Mouse (Mus musculus) heart, embryonic 12.5 days (tissue): ENCODE measurements around the gene Txndc16. TPM values are rescaled to one million over a fixed set of nuclear protein-coding genes. Genes with fewer than 3 reads are reported as not detected.

Experiments
- ATAC-seq: fragments of 200-750 bp; cut with Nextera tagmentation; 2 replicates; pipeline ENCODE4 v1.8.0; 2017; ENCODE audit warnings: moderate TSS enrichment, moderate library complexity; ENCODE audit not compliant: insufficient number of reproducible peaks, low FRiP score
- H3K27ac ChIP-seq: fragments of 300-500 bp; sonication (generic); 2 replicates; pipeline ENCODE4 v1.5.1; 2016; ENCODE audit warnings: mild to moderate bottlenecking, moderate library complexity; ENCODE audit not compliant: poor library complexity, severe bottlenecking
- H3K27me3 ChIP-seq: fragments of 300-500 bp; sonication (generic); replicated peaks from 2 replicates; pipeline ENCODE4 v1.6.1; 2016; ENCODE audit warnings: mild to moderate bottlenecking, moderate library complexity
- H3K36me3 ChIP-seq: fragments of 300-500 bp; sonication (generic); 2 replicates; pipeline ENCODE4 v1.6.1; 2016; ENCODE audit warnings: mild to moderate bottlenecking, moderate library complexity
- H3K4me1 ChIP-seq: fragments of 300-500 bp; sonication (generic); replicated peaks from 2 replicates; pipeline ENCODE4 v1.6.1; 2016; ENCODE audit warnings: mild to moderate bottlenecking
- H3K4me2 ChIP-seq: fragments of 300-500 bp; sonication (generic); 2 replicates; pipeline ENCODE4 v1.6.1; 2016; ENCODE audit warnings: mild to moderate bottlenecking, moderate library complexity
- H3K4me3 ChIP-seq: fragments of 300-500 bp; sonication (generic); 2 replicates; pipeline ENCODE4 v1.5.1; 2016; ENCODE audit warnings: mild to moderate bottlenecking
- H3K9ac ChIP-seq: fragments of 300-500 bp; sonication (generic); 2 replicates; pipeline ENCODE4 v1.6.1; 2016; ENCODE audit warnings: mild to moderate bottlenecking, moderate library complexity
- H3K9me3 ChIP-seq: fragments of 300-500 bp; sonication (generic); replicated peaks from 2 replicates; pipeline ENCODE4 v1.6.1; 2016; ENCODE audit warnings: mild to moderate bottlenecking, moderate library complexity
- WGBS: fragments of 180-500 bp; shearing (Covaris S2); methylation state at CpG from one replicate; pipeline ENCODE4 v1.1.7; 2016; 5-methylcytosine and 5-hydroxymethylcytosine counted together
- polyA plus RNA-seq: library from polyadenylated mRNA; unstranded; fragments of >200 nt; fragmentation: Nextera tagmentation; extraction: Ambion mirVana; gene quantifications from 2 replicates; pipeline ENCODE4 v1.2.1, GENCODE M21; 2016

Gene Txndc16
- polyA plus RNA-seq, 1 experiment from 2014 or later: 15.3 TPM

DNA sequence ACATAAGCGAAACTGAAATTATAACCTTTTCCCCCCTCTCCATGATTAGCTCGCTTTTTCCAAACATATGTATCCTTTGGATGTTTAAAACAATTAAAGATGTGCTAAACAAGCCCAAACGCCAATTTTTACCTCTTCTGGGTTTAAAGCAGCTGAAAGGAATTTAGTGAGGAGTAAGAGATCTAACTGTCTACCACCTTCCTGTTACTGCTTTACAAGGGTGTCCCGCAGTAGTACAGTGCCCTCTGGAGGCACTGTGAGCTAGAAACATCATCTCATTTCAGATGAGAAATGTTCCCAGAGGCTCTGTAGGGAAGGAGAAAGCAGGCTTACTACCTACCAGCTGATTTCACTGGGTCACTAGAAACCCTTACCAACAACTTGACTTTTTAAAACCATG lies 77.6 kb downstream of the Txndc16 start:
- Histone ChIP-seq H3K4me1 (peaks cover 10% of the 10 kb centered on the region; the same call in 1 of the 2 replicates), H3K4me2 (no peak overlapping the region), H3K27me3 (no peaks in the 10 kb centered on the region), H3K9ac (no peak overlapping the region), H3K4me3 (no peak overlapping the region), H3K27ac (no peak overlapping the region), H3K9me3 (no peaks in the 10 kb centered on the region), H3K36me3 (no peaks in the 10 kb centered on the region)
- 45% methylated on average over 4 of the region's 4 CpGs for WGBS
- no peak for ATAC-seq

DNA sequence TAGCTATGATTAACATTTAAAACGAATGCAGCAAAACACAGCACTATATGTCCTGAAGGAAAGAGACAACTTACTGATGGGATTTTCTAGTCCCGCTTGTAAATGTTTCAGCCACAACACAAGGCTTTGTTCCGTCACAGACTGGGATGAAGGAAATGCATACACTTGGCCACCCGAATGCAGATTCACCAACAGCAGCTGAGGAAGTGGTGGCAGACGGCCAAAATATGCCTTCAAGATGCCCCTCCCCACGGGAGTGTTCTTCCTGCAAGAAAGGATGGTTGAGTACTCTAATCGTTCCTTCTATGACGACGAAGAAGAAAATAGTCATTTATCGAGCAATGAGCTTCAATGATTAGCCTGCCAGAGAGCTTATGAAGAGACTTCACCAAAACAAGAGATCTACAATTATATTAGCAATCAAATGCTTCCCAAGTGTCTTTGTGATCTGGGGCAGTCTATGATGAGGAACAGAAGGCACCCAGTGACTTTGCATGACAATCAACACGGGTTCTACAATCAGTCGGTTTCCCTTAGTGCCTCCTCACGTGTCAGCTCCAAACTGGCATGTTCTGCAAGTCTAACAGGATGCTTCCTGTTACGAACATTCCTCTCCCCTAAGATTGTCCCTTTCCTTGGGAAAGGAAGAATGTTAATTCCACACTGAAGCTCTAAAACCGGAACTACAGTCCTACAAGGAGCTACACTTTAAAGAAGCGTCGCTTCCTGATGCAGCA lies 79.6 kb downstream of the Txndc16 start:
- no peak for ATAC-seq
- 68% methylated on average over 17 of the region's 17 CpGs for WGBS
- Histone ChIP-seq H3K9me3 (no peaks in the 10 kb centered on the region), H3K27ac (no peak overlapping the region), H3K4me2 (no peak overlapping the region), H3K27me3 (no peaks in the 10 kb centered on the region), H3K9ac (no peak overlapping the region), H3K36me3 (peaks cover 3% of the 10 kb centered on the region; the same call in 1 of the 2 replicates), H3K4me1 (peaks cover 16% of the 10 kb centered on the region), H3K4me3 (no peak overlapping the region)

DNA sequence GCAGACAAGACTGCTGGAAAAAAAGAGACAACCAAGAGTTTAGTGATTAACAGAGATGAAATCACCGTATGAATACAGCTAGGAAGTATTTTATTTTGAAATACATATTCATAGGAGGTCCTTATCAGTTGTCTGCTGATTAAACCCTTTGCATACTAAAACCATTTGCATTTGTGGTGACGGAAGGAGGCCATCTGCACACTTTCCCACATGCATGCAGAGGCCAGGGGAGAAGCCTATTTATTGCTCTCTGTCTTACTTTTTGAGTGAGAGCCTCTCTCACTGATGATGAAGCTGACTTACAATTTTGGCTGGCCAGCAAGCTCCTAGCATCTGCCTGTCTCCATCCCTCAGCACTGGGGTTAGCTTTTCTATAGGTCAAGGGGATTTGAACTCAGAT lies 84.2 kb downstream of the Txndc16 start:
- Histone ChIP-seq H3K4me3 (no peak overlapping the region), H3K36me3 (peaks cover 3% of the 10 kb centered on the region; the same call in 1 of the 2 replicates), H3K9ac (no peak overlapping the region), H3K27ac (no peak overlapping the region), H3K27me3 (no peaks in the 10 kb centered on the region), H3K4me2 (no peak overlapping the region), H3K9me3 (no peaks in the 10 kb centered on the region), H3K4me1 (peaks cover 10% of the 10 kb centered on the region)
- ATAC-seq: no peak
- WGBS: 59% methylated on average over 2 of the region's 2 CpGs

DNA sequence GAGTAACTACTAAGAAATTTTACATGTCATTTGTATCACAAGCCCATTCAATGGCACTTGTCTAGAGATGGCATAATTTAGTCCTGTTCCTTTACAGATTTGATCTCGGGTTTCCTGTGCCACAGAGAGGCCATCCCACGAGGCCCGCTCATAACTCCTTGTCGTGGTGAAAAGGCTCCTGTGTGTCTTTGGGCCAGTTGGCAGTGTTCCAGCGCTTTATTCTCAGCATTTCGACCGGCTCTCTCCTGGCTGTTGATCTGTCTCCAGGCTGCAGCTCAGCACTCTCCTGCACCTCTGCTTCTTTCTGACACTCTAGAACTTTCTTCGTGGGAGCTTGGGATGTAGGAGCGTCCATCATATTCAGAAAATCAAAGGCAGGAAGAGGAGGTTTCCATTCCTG lies 84.6 kb downstream of the Txndc16 start:
- Histone ChIP-seq H3K4me1 (peaks cover 8% of the 10 kb centered on the region), H3K27ac (no peak overlapping the region), H3K4me2 (no peak overlapping the region), H3K9me3 (no peaks in the 10 kb centered on the region), H3K27me3 (no peaks in the 10 kb centered on the region), H3K4me3 (no peak overlapping the region), H3K36me3 (peaks cover 3% of the 10 kb centered on the region; the same call in 1 of the 2 replicates), H3K9ac (no peak overlapping the region)
- WGBS: 28% methylated on average over 9 of the region's 9 CpGs
- ATAC-seq: no peak

DNA sequence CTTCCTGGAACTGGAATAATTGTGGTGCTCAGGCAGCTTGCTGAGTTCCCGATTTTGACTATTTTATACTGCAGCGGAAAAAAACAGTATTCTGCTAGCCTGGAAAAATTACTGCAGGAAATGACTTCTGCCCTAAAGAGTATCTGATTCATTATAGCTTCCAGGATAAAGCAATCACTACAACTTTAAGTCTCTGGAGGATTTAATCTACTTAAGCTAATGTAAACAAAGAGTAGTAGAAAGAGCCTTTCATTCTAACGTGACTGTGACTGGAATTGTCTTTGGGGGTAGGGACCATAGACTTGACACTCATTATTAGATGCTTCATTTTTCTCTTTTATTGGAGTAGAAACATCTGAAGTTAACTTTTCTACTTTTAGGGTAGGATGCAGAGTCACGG lies 101.8 kb downstream of the Txndc16 start:
- H3K36me3 ChIP-seq: no peaks in the 10 kb centered on the region
- no peak overlapping the region for H3K9ac ChIP-seq
- no peak overlapping the region for H3K27ac ChIP-seq
- WGBS: 52% methylated on average over 4 of the region's 4 CpGs
- no peaks in the 10 kb centered on the region for H3K9me3 ChIP-seq
- no peak overlapping the region for H3K4me2 ChIP-seq
- no peaks in the 10 kb centered on the region for H3K4me1 ChIP-seq
- no peak for ATAC-seq
- no peak overlapping the region for H3K4me3 ChIP-seq
- H3K27me3 ChIP-seq: no peaks in the 10 kb centered on the region

DNA sequence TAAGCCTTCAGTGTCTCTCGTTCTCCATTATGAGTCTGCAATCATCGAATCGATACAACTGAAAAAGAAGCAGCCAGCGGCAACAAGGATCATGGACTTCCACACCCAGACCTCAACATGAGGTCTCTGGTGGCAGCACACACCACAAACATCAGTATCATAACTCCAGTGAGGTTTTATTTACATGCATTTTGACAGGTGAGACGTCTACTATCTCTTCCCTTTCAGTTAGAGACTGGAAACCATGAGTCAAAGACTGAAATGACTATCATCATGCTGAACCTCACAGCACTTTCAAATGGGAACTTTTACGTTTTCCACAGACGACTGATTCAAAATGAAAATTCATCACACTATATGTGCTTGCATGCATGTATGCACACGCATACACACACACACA lies 117.9 kb downstream of the Txndc16 start:
- no peaks in the 10 kb centered on the region for H3K4me1 ChIP-seq
- ATAC-seq: no peak
- 80% methylated on average over 8 of the region's 8 CpGs for WGBS
- no peaks in the 10 kb centered on the region for H3K27me3 ChIP-seq
- no peak overlapping the region for H3K9ac ChIP-seq
- H3K9me3 ChIP-seq: no peaks in the 10 kb centered on the region
- no peak overlapping the region for H3K4me3 ChIP-seq
- no peak overlapping the region for H3K27ac ChIP-seq
- no peaks in the 10 kb centered on the region for H3K36me3 ChIP-seq
- no peak overlapping the region for H3K4me2 ChIP-seq

DNA sequence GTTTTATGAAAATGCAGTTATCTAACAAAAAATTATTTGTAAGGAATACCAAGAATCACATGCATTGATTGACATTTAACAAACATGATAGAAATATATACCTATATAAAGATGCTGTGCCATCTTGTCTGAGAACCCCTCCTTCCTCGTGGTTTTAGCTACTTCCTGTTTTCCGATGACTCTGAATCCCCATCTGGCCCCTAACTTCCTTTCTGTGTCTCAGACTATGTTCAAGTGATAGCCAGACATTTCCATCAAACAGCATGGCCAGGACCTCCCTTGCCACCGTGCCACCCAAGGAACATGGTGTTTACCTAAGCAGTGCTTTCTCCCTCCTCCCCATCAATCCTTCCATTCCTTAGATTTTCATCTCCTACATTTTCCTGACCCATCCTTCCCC lies 127.8 kb downstream of the Txndc16 start:
- no peak overlapping the region for H3K9ac ChIP-seq
- ATAC-seq: no peak
- H3K4me3 ChIP-seq: no peak overlapping the region
- no peaks in the 10 kb centered on the region for H3K36me3 ChIP-seq
- no peaks in the 10 kb centered on the region for H3K4me1 ChIP-seq
- H3K4me2 ChIP-seq: no peak overlapping the region
- H3K9me3 ChIP-seq: no peaks in the 10 kb centered on the region
- H3K27me3 ChIP-seq: no peaks in the 10 kb centered on the region
- WGBS: 59% methylated on average over 3 of the region's 3 CpGs
- no peak overlapping the region for H3K27ac ChIP-seq

DNA sequence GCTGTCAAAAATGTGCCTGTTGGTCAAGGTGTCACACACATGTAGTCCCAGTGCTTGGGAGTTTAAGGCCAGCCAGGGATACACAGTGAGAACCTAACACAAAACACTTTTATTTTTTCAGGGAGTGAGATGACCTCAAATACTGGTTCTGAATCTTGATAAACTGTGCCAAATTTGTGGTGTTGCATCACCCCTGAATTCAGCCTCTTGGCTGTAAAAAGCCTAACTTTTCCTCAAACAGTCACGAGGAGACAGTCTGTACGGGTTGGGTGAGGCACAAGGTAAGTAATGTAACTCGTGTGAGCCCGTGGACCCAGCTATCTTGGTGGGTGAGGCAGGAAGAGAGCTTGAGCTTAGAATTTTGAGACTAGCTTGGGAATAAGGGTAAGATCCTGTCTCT lies 130.1 kb downstream of the Txndc16 start:
- no peaks in the 10 kb centered on the region for H3K9me3 ChIP-seq
- 79% methylated on average over 4 of the region's 4 CpGs for WGBS
- H3K4me1 ChIP-seq: no peaks in the 10 kb centered on the region
- H3K27me3 ChIP-seq: no peaks in the 10 kb centered on the region
- ATAC-seq: no peak
- no peak overlapping the region for H3K4me3 ChIP-seq
- no peak overlapping the region for H3K9ac ChIP-seq
- H3K36me3 ChIP-seq: no peaks in the 10 kb centered on the region
- H3K4me2 ChIP-seq: no peak overlapping the region
- H3K27ac ChIP-seq: no peak overlapping the region

DNA sequence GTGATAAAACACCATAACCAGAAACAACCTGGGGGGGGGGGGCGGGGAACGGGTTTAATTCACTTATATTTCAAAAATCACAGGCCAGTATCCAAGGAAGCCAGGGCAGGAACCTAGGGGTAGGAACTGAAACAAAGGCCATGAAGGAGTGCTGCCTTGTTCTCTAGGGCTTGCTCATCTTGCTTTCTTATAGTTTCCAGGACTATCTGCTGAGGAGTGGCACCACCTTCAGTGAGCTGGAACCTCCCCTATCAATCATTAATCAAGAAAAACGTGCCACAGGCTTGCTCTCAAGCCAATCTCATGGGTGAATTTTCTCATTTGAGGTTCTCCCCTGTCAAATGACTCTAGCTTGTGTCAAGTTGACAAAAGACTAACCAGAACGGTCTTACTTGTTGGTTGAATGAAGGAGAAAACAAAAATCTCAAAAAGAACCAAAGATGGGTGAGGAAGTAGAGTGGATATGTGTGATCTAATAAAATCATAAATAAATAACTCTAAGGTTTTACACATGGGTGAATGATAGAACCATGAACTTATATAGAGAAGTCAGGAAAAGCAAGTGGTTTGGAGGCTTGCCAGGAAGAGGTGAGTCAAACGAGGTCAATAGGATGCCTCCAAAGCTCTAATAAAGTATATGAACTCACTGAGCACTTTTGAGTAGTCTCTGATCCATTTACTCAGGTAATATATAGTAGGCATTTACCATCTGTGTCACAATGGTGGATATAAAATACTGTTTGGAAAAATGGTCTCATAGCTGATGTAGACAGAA lies 134.3 kb downstream of the Txndc16 start:
- H3K9ac ChIP-seq: no peak overlapping the region
- H3K27ac ChIP-seq: no peak overlapping the region
- H3K36me3 ChIP-seq: no peaks in the 10 kb centered on the region
- no peaks in the 10 kb centered on the region for H3K9me3 ChIP-seq
- ATAC-seq: no peak
- WGBS: 67% methylated on average over 5 of the region's 5 CpGs
- no peaks in the 10 kb centered on the region for H3K27me3 ChIP-seq
- H3K4me1 ChIP-seq: no peaks in the 10 kb centered on the region
- H3K4me3 ChIP-seq: no peak overlapping the region
- no peak overlapping the region for H3K4me2 ChIP-seq

DNA sequence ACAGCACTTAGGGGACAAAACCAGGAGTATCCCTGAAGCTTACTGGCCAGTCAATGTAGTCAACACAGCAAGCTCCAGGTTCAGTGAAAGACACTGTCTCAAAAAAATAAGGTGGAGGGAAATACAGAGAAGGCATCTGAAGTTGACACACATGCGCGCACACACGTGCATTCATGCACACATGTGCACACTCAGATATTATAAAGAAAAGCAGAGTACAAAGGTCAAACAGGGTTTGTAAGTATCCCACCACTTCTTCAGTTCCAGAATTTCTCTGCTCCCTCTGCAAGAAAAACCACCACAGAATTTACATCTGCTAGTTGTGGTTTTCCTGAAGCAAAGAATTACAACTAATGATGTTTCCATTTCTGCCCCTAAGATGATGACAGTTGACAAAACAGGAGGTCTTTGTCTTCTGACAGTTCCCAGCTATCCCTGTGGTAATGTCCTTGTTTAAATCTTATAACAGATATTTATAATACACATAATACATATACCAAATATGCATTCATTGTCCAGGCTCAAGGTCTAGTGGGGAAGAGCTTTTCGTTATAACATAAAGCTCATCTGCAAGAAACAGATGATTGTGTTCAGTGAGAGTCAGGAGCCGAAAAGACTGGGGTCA lies 135.4 kb downstream of the Txndc16 start:
- 86% methylated on average over 5 of the region's 5 CpGs for WGBS
- Histone ChIP-seq H3K27me3 (no peaks in the 10 kb centered on the region), H3K4me2 (no peak overlapping the region), H3K4me3 (no peak overlapping the region), H3K9me3 (no peaks in the 10 kb centered on the region), H3K9ac (no peak overlapping the region), H3K4me1 (no peaks in the 10 kb centered on the region), H3K27ac (no peak overlapping the region), H3K36me3 (no peaks in the 10 kb centered on the region)
- ATAC-seq: no peak

DNA sequence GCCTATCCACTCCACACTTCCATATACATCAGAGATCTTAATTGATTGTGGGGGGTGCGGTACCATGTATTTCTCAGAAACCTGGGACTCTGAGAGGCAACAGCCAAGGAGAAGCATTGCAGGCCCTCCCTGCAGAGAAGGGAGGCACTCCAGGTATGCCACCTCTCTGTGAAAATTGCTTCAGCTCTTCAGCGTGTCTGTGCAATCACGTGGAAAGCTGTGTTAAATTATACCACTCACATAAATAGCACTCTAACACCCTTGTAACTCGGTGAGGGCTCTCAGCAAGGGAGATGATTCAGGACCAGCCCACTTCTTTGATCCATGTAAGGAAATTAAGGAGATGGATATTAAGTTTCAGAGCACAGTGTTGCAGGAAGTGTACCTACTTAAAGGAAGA lies 136.6 kb downstream of the Txndc16 start:
- Histone ChIP-seq H3K4me2 (no peak overlapping the region), H3K4me1 (no peaks in the 10 kb centered on the region), H3K9me3 (no peaks in the 10 kb centered on the region), H3K4me3 (no peak overlapping the region), H3K27ac (no peak overlapping the region), H3K9ac (no peak overlapping the region), H3K27me3 (0 out of 2 replicates have a peak, but pooled peaks cover 6% of the 10 kb centered on the region), H3K36me3 (no peaks in the 10 kb centered on the region)
- no peak for ATAC-seq
- WGBS: 59% methylated on average over 4 of the region's 4 CpGs
